Mouse (Mus musculus): ENCODE measurements around the gene Catsper3.

The Catsper3 gene

DNA sequence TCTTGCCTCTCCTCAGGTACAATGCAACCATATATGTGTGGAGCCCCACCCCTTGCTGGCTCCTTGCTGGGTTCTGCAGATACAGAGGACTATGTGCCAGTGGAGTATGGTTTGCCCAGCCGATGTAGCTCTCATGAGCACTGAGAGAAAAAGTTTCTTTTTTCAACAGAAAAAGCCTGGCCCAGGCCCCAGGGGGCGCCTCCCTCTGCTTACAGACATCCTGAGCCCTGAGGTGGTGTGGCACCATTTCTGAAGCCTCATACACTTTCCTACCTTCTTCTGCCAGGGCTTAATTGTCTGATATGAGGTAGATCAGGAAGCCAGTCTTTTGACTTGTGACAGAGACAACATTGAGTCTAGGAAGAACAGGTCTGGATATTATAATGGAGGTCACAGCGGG lies 67.8 kb downstream of the Catsper3 start:
- DNase-seq (ENCODE audit: low spot score in 2 of 2) = no peak

DNA sequence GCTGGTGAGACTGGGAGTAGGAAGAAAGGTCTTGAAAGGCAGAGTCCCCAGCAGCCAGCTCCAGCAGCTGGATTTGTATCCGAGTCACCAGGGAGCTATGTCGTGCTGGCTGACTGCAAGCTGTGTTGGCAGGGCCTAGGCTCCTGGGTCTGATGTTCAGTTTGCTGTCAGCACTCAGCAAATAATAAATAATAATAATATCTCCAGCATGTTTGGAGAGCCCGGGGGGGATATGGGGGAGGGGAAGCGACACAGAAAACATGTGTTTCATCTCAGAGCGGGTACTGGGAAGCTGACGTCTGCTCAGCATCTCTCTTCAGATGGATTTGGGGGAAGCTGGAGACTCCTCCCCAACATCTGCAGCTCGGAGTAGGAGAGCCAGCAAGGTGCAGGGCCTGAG lies 71.4 kb downstream of the Catsper3 start:
- no peak for DNase-seq (ENCODE audit: low spot score in 2 of 2)

DNA sequence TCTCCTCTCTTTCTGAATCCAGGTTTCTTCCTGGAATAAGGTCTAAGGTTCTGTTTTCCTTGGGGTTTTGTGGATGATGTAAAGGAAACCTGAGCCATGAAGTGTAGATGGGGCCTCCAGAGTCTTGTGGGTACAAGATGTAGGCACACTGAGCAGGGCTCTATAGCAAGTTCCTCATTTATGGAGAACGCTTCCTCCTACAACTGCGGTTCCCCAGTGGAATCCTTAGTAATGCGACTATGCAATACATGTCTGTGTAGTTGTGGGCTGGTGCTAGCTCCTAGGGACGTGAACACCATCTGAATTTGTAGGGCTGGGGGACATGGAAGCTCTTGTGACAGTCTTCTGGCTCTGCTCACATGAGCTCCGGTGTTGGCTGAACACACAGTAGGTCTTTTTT lies 74.1 kb downstream of the Catsper3 start:
- no peak for DNase-seq (ENCODE audit: low spot score in 2 of 2)

Data from right cerebral cortex, postnatal 36 days (tissue).